Mouse (Mus musculus): ENCODE results near the gene Siglece.

DNA sequence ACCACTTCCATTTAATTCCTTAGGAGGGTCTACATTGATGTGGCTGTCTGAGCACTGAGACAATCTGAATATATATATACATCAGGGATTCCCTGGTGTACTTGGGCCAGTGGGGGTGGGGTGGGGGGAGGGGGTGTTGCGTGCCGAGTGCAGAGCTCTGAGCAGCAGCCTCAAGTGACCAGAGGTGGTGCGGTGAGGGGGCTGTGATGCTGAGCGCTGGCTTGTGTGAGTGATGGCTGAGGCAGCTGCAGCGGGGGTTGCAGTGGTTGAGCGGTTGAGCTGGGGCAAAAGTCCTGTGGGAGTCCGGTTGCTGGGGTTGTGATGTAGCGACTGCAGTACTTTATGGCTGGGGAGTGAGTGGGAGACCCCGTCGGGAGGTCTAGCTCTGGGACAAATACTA, 36.1 kb downstream of the Siglece start:
- TF ChIP-seq CTCF (IDR thresholded peaks at IDR 0.05; ENCODE audit: extremely low read depth, insufficient read depth, low read length) (no peak), POLR2A (IDR thresholded peaks at IDR 0.05; ENCODE audit: extremely low read depth, insufficient read depth, low read length) (no peak)

Data from cortical plate, adult 2 months (tissue).